Mouse (Mus musculus): Measurements from ENCODE around the gene Vmn1r128. TPM values are rescaled to one million over a fixed set of nuclear protein-coding genes. Genes with fewer than 3 reads are reported as not detected.
"Not testable (repeated sequence)": the region's sequence is repeated elsewhere in the genome, so short reads cannot be mapped to it uniquely, and the experiment has no call there.

Vmn1r128 gene
- not detected in 2 replicates for polyA plus RNA-seq (2012; ENCODE audit: insufficient read depth, insufficient read length, missing spikeins)

GRCm38 (mm10) chr7:21349073-21349472, at the start of gene Vmn1r128:
Gene Vmn1r128 (plus strand): TSS chr7:21349373.
- H3K4me3 ChIP-seq (ENCODE audit: insufficient read depth, low read length); H3K27ac ChIP-seq (ENCODE audit: insufficient read depth, low read depth, low read length); H3K4me1 ChIP-seq (ENCODE audit: control insufficient read depth, insufficient read depth, low read length): not testable (repeated sequence)

GRCm38 (mm10) chr7:21301367-21301766, 47.8 kb upstream of the Vmn1r128 start, which contains the start of gene Vmn1r126:
Gene Vmn1r126 (minus strand): TSS chr7:21301467.
- H3K27ac ChIP-seq (ENCODE audit: insufficient read depth, low read depth, low read length); H3K4me1 ChIP-seq (ENCODE audit: control insufficient read depth, insufficient read depth, low read length); H3K4me3 ChIP-seq (ENCODE audit: insufficient read depth, low read length): not testable (repeated sequence)

- H3K4me3 ChIP-seq (ENCODE audit: insufficient read depth, low read length); H3K4me1 ChIP-seq (ENCODE audit: control insufficient read depth, insufficient read depth, low read length); H3K27ac ChIP-seq (ENCODE audit: insufficient read depth, low read depth, low read length): not testable (repeated sequence)
Measured at GRCm38 (mm10) chr7:21319761-21320160, 29.4 kb upstream of the Vmn1r128 start, which contains the start of gene Vmn1r127. Gene Vmn1r127 (minus strand): TSS chr7:21319861.

- not testable (repeated sequence) for H3K4me1 ChIP-seq (ENCODE audit: control insufficient read depth, insufficient read depth, low read length); H3K4me3 ChIP-seq (ENCODE audit: insufficient read depth, low read length); H3K27ac ChIP-seq (ENCODE audit: insufficient read depth, low read depth, low read length)
Measured at GRCm38 (mm10) chr7:21361191-21361590, 12.0 kb downstream of the Vmn1r128 start, which contains the start of gene Vmn1r129. Gene Vmn1r129 (minus strand): TSS chr7:21361291.

Other genes with a start within 250 kb of the Vmn1r128 start
- gene Vmn1r122, start 215.2 kb upstream of the Vmn1r128 start, polyA plus RNA-seq (2012; ENCODE audit: insufficient read depth, insufficient read length, missing spikeins), result not detected in 2 replicates
- not detected in 2 replicates for gene Vmn1r123, start 187.2 kb upstream of the Vmn1r128 start, polyA plus RNA-seq (2012; ENCODE audit: insufficient read depth, insufficient read length, missing spikeins)
- gene Gm5157, start 158.9 kb upstream of the Vmn1r128 start, polyA plus RNA-seq (2012; ENCODE audit: insufficient read depth, insufficient read length, missing spikeins), result not detected in 2 replicates
- not detected in 2 replicates for gene Vmn1r124, start 88.8 kb upstream of the Vmn1r128 start, polyA plus RNA-seq (2012; ENCODE audit: insufficient read depth, insufficient read length, missing spikeins)
- gene Vmn1r125, start 77.2 kb upstream of the Vmn1r128 start, polyA plus RNA-seq (2012; ENCODE audit: insufficient read depth, insufficient read length, missing spikeins), result not detected in 2 replicates
- not detected in 2 replicates for gene Vmn1r126, start 47.9 kb upstream of the Vmn1r128 start, polyA plus RNA-seq (2012; ENCODE audit: insufficient read depth, insufficient read length, missing spikeins)
- not detected in 2 replicates for gene Vmn1r127, start 29.5 kb upstream of the Vmn1r128 start, polyA plus RNA-seq (2012; ENCODE audit: insufficient read depth, insufficient read length, missing spikeins)
- gene Vmn1r129, start 11.9 kb downstream of the Vmn1r128 start, polyA plus RNA-seq (2012; ENCODE audit: insufficient read depth, insufficient read length, missing spikeins), result not detected in 2 replicates
- not detected in 2 replicates for gene Gm6882, start 83.4 kb downstream of the Vmn1r128 start, polyA plus RNA-seq (2012; ENCODE audit: insufficient read depth, insufficient read length, missing spikeins)
- gene Vmn1r130, start 162.4 kb downstream of the Vmn1r128 start, polyA plus RNA-seq (2012; ENCODE audit: insufficient read depth, insufficient read length, missing spikeins), result not detected in 2 replicates
- gene Vmn1r131, start 196.7 kb downstream of the Vmn1r128 start, polyA plus RNA-seq (2012; ENCODE audit: insufficient read depth, insufficient read length, missing spikeins), result not detected in 2 replicates

All from bone marrow macrophage, adult 2 months (primary cell).